Mouse (Mus musculus) megakaryocyte-erythroid progenitor cell, adult 5-6 weeks (primary cell): ENCODE data around the gene Kcnj4. TPM values are rescaled to one million over a fixed set of nuclear protein-coding genes. Genes with fewer than 3 reads are reported as not detected.

Experiments used
- ATAC-seq: replicated peaks from 2 replicates; pipeline ENCODE4 v1.8.0; 2016; ENCODE audit warnings: mild to moderate bottlenecking, inconsistent platforms; ENCODE audit not compliant: severe bottlenecking, poor library complexity, low FRiP score, low TSS enrichment
- total RNA-seq, 2 experiments: library from RNA; stranded (forward) in 1 of 2; stranded (reverse) in 1 of 2; fragments of 200-1000, 215-1000 nt in 1 of 2; fragments of >200 nt in 1 of 2; fragmentation: Nextera tagmentation in 1 of 2; gene quantifications; 2 replicates each; pipeline ENCODE4 v1.2.3; 2014 to 2017

The Kcnj4 gene
- total RNA-seq, 2 experiments from 2014 or later: not detected

DNA sequence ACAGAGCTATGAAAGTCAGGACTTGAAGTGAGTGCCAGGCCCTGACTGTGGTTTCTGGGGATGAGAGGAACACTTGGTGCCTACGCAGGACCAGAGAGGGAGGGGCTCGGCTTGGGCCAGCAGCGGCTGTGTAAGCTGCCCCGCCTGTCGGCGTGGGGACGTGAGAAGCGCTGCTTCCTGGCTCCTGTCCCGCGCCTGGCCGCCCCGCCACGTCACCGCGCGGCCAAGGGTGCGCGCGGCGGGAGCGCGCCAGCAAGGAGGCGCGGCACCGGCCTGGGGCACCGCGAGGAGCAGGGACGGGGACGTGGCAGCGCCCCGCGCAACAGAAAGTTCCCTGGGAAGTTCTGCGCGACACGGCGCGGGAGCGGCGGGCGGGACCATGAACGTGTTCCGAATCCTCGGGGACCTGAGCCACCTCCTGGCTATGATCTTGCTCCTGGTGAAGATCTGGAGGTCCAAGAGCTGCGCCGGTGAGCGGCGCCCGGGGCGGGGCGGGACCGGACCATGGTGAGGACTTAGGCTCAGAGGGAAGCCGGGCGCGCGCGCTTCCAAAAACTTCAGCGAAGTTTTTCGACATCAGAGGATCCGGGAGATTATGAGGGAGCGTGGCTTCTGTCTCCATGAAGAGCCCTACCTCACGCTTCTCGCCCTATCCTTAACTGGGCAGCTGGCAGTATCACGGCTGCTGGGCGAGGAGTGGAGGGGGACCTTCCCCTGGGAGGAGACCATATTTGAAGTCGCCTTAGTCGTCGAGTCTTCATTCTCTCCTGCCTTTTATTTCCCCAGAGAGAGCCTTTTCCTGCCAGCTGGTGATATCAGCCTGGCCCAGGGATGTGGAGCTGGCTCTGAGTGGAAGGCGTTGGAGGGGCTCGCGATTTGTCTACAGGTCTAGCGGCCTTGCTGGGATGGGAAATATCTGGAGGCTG, 11.4 kb upstream of the Kcnj4 start, which contains the start of gene Kdelr3:
Gene Kdelr3 (plus strand): TSS at position 241 of the 926 bp plus-strand sequence.
- 0 out of 2 replicates have a peak, but pooled peaks have one; percentile 7 for ATAC-seq

DNA sequence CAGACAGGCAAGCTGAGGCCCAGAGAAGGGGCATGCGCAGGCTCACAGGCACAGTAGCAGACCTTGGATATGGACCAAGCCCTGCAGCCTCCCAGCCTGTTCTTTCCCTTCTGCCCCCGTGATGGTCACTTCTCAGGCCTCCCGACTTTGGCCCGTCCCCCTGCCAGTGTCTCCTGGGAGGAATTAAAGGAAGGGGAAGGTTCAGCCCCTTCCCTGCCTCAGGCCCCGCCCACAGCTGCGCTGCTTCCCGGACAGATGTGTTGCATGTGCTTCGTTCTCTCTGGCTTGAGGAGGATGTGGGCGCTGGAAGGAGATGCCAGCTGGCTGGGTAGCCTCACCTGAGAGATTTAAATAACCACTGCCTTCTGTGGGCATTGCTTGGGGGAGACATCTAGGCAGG, 8.9 kb upstream of the Kcnj4 start:
- ATAC-seq: no peak

DNA sequence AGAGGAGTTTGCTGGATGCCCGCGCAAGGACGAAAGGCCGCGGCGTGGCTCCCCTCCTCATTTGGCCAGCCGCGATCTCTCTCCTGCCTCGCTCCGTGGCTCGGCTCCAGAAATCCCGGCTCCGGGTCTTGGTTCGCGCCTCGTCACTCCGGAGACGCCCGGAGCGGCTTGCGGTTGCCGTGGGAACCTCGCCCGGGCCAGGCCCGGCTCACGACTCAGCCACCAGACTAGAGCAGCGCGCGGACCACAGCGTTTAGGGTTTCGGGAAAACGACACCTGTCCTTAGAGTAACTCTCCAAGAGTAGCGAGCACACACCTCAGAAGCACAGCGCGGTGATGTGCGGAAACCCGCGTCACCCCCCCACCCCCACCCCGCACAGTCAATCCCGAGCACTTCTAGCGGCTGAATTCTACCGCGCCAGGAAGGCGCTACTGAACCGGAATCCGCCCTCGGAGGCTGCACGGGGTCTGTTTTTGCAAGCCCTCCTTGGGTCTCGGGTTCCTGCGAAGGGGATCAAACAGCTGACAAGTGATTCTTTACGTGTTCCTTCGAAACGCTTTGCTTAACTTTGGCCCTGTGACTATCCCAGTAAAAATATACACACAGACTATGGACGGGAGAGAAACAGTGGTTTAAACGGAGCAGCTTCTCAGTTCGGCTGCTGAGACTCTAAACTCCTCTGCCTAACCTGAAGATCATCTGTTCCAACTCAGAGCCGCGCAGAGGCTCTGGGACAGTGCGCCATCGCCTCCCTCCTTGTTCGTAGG, 6.7 kb upstream of the Kcnj4 start:
- peak; percentile 56; the same call in 1 of the 2 replicates for ATAC-seq

DNA sequence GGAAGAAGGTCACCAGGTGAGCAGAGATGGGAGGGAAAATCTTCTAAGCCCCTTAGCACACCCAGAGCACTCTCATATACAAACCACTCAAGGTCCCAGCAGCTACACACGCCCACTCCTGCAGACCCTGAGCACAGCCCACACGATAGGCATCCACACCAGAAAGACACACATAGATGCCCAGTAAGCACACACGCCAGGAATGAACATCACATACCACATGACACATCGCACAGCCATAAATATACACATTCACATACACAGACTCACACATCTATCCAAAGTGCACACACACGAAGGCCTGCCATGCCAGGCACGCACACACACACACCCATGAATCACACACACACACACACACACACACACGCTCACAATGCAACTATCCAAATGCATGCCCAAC, 5.4 kb upstream of the Kcnj4 start:
- no peak for ATAC-seq

DNA sequence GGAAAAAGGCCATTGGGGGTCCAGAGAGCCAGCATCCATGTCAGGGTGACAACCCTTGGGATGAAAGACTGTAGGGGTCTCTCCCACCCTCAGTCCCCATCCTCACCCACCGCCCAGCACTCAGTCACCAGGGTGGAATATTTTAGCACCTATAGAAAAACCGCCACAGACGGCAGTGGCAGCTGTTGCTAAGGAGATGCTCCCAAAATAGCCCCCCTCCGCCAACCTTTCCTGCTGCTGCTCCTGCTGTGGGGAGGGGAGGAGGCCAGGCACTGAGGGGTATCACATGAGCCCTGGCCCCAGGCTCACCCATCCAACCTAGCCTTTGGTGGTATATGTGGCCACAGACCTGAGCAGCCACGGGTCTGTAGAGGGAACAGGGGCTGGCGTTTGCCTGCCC, 5.0 kb upstream of the Kcnj4 start:
- ATAC-seq: no peak

DNA sequence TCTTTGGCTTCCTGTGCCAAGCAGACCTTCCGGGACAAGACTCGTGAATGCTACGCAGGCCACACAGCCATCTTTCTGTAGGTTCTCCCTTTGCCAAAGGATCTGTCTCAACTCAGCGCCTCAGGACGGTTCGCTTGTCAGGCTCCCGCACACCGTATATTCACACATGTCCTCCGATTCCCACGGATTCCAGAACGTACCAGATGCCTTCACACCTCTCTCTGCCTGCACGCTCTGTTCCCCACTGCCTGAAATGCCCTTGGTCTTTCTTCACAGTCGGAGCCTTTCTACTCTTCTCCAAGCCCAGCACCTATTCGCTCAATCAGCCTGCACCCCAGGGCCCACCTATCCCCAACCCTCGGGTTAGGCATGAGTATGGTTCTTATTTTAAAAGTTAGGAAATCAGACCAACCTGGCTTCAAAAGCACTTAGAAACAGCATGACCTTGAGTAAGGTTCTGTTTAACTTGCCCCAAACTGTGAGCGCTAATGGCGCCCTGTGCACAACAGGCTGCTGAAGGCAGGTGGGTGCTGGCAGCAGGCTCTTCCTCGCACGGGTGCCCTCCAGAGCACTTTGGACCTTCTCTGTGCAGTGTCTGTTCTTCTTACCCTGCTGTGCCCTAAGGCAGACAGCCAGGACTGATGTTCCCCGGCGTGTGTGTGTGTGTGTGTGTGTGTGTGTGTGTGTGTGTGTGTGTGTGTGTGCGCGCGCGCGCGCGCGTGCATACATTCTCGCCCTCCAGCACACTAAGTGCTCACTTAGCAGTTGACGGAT, 2.2 kb upstream of the Kcnj4 start:
- no peak for ATAC-seq

DNA sequence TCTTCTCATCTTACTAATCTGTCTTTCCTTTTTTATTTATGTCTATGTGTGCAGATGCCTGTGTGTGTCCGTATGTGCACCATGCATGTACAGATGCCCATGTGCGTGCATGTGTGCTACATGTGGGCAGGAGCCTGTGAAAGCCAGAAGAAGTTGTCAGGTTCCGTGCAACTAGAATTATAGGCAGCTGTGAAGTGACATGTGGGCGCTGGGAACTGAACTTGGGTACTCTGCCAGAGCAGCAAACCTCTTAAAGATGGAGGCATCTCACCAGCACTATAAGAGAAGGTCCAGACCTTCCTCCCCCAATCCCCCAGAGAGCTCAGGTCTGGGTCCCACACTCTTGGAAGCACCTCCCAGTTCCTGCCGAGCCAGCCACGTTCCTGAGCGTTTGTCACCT, 1.4 kb upstream of the Kcnj4 start:
- no peak for ATAC-seq

DNA sequence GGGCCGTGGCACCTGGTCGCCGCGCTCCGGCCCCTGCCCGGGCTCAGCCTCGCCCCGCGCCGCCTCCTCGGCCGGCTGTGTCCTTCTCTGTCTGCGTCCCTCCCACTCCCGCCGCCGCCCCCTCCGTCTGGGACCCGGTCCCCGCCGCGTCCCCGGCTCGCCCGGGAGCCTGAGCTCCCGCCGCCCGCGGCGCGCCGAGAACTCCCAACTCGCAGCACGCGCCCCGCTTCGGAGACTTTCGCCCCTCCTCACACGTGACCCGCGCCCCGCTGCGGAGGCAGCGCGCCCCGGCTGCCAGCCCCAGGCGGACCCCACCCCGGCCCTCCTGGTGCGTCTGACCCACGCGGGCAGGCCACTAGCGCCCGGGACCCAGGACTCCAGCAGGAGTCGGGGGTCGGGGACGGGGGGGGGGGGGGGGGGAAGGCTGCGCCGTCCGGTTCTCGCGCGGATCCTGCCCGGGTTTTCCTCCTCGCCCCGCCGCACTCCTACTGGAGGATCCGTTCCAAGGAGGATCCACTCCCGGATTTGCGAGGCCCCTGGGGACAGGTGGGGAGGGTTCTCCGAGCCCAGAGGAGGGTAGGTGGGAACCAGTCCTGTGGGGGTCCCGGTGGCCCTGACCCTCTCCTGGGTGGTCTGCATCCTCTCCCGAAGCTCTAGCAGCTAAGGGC, 709 bp upstream of the Kcnj4 start:
- ATAC-seq: no peak; the same call in 1 of the 2 replicates

DNA sequence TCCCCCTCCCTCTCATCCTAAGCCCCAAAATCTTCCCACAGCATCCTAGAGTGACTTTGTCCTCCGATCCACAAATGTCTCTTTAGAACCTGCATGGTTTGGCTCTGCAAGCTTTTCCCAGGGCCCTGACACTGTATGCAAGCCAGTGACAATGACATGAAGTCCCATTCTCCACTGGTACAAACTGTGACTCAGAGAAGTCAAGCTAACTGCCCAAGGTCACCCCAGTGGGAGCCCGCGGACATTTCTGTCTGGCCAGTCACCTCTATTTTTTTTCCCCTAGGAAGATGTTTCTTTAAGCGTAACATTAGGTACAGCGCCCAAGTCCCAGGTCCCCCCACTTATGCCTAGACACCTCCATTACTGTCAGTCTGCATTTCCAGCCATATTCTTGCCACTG, 1.6 kb downstream of the Kcnj4 start:
- ATAC-seq: no peak

DNA sequence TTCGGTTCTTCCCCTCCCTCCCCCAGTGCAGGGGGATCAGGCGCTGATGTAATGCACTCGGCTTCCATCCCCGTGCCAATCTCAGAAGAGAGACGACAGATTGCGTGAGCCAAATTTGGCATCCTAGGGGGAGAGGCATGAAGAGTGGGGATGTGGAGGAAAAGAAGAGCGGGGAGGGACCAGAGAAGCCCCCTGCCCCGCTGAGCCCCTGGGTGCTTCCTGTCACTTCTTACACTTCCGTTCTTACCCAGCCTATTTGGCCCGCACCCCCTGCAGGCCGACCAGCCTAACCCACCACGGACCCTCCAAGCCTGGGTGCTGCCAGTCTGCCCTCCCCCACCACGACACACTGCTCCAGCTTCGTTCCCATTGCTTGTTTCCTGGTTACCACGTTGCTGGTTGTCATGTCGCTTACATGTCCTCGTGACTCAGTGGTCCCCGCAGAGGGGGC, 2.1 kb downstream of the Kcnj4 start:
- no peak for ATAC-seq

DNA sequence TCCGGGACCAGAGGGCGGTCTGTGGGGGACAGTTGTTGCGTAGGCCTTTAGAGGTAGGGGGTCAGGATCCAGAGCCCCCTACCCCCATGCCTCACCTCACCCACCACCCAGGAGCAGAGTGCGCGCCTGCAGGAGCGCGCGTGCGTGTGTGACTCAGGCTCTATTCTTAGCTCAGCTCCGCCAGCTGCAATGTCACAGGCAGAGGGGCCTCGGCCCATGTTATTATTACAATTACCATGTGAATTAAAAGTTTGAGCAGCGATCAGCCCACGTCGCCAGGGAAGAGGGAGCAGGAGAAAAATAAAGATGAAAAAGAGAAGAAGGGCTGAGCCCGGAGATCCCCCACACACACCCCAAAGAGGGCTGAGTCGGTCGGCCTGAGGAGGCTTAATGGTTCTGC, 4.9 kb downstream of the Kcnj4 start:
- ATAC-seq: no peak

DNA sequence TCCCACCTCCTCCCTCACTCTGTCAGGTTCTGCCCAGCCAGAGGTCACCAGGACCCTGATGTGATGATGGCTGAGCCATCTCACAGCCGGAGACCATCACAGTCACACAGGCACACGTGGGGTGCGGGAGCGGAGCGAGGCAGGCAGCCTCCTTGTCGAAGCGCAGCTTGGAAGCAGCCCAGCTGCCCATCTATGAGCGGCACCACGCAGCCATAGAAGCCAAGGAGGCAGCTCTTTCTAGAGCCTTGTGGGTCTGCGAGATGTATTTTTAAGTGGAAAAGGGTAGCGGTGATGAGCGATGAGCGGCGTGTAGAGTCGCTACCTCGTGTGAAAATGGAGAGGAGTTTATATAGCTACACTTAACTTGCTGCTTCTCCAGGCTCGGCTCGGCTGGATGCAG, 11.5 kb downstream of the Kcnj4 start:
- no peak for ATAC-seq

DNA sequence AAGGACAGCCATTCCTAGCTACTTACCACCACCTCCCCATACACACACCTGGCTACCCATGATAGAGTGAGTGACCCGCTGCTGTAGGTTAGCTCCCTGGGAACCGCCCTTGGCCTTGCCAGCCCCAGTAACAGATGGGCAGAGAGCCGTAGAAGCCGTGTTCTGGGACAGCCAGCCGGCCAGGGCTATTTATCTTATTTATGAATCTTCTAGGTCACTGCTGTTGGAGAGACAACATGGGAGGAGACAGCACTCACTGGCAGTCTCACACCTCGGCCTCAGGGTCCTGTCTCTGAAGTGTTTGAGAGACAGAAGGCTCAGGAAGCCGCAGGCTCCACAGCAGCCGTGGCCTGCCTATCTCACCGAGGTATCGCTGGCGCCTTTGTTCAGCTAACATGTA, 15.6 kb downstream of the Kcnj4 start:
- no peak for ATAC-seq

DNA sequence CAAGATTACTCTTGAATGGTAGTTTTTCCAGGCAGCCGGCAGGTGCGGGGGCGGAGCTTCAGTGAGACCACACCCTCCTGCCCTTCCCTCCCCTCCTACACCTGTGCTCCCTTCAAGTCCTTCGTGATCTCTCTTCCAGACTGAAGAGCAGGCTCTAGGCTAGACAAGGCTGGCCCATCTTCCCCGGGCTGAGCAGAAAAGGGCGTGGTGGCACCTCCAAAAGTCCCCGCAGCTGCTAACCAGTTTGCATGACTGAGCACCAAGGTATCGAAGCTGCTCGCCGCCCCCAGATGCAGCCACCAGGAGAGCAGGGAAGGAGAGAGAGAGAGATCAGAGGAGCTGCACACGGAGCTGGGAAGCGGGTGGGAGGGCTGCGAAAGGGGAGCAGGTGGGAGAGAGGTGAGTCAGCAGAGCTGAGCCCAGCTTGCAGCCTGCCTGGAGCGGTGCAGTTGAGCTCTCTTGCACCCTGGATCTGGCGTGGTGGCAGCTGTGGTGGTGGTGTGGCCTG, 23.8 kb downstream of the Kcnj4 start:
- no peak for ATAC-seq

DNA sequence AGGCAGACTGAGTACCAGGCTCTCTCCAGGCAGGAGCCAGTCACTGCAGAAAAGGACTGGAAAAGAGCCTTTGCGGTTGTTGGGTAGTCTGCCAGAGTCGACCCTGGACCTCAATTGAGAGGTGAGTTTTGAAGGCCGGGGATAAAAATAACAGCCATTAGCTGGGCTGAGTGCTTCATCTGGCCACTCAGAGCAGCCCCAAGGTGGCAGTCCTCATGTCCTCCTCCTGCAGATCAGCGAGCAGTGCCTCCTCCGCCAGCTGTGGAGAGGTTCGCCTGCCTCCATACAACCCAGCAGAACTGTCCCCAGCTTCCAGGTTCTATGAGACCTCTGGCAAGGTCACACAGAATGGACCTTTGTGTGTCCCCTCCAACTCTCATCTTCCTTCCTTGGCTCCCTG, 27.8 kb downstream of the Kcnj4 start:
- no peak for ATAC-seq

DNA sequence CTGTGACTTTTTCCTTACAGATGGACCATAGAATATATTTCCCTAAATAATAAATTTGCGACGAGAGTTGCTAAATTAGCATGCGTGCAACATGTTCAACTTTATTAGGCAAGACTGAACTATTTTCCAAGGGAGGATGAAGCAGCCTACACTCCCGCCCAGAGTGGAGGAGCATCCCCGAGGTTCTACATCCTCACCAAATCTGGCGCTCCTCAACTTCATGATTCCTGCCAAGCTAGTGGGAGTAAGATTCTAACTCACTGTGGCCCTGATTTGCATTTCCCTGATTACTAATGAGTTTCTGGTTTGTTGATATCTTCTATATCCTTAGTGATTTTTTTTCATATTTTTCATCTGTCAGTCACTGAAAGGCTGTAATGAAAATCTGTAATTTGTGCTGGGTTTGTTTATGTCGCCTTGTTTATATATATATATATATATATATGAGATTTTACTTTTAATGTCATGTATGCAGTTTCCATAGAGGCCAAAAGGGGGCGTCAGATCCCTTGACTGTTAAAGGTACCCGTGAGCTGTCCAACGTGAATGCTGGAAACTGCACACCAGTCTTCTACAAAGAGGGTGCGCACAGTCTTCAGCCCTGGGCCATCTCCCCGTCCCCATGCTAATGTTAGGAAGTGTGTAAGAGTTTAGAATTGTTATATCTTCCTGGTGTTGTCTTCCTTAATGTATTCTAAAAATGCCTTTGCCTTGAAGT, 31.2 kb downstream of the Kcnj4 start:
- ATAC-seq: no peak

DNA sequence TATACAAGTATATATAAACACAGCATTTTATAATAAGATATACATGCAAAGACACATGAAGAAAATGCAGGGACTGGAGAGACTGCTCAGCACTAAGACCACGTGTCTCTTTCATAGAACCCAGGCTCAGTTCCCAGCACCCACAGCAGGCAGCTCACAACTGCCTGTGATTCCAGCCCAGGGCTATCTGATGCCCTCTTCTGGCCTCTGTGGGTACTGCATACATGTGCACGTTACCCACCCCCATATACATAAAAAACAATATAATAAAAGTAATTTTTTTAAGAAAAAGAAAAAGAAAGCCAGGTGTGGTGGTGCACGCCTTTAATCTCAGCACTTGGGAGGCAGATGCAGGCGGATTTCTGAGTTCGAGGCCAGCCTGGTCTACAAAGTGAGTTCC, 32.0 kb downstream of the Kcnj4 start:
- no peak for ATAC-seq

DNA sequence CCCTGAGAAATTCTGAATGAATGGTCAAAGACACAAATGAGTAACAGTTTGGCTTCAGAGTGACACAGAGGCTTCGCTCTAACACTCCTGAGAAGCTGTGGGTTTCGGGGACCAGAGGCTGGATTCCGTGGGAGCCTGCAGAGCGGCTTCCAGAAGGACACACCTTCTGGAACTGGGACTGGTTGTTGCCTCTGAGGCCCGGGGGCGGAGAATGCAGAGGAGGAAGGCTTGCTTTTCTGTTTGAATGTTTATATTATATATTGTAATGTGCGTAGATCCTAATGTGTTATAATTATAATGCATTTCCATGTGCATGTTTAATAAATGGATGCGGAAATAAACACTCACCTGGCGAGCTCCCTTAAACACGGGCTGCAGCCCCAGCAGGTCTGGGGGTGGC, 33.9 kb downstream of the Kcnj4 start:
- ATAC-seq: no peak
